Comparison of ENCODE assay signal across 23 mouse cellular contexts in the genomic region with DNA sequence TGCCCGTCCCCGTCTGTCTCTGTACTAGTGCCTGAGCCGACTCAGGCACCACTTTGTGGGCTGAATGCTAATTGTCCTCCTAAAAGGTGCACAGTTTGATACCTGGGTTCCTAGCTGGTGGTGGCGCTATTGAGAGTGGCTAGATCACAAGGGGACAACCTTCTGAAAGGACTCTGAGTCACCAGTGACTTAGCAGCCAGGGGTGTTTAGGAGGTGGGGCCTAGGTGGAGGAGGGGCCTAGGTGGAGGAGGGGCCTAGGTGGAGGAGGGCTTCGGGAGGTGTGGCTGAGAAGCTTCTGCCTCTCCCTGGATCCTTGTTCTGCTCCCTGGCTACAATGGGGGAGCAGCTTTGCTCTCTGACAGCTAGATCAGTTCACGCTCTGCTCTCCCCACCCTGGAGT. TPM values are rescaled to one million over a fixed set of nuclear protein-coding genes. Genes with fewer than 3 reads are reported as not detected.
A peak's percentile ranks its signal among the peaks of the same experiment; 100 is the strongest.
DNase-seq lines count a peak whose midpoint lies in the region; ATAC-seq and TF ChIP-seq lines count a peak whose summit lies in the region.
"Had no signal": no experiment of that assay in that cellular context is flagged by ENCODE, and none has a peak within 500 bp of the region (broad histone marks: within the 10 kb centered on the region; RNA-seq: fewer than 3 reads in every experiment).

No protein-coding gene starts in this region.

- TF ChIP-seq POLR2A in CH12.LX (IDR thresholded peaks at IDR 0.05; ENCODE audit: low read depth, low read length) = no peak

- H3K9me3 ChIP-seq in CH12.LX (replicated peaks; ENCODE audit: low read length) = peaks cover 4% of the 10 kb centered on the region
- no peaks in the 10 kb centered on the region for H3K9me3 ChIP-seq in ES-E14 (ENCODE audit: control insufficient read depth, insufficient read depth, low read depth, low read length)
- H3K9me3 ChIP-seq: G1E; heart, embryonic 13.5 days; midbrain, embryonic 13.5 days had no signal

- peaks cover 74% of the 10 kb centered on the region for H3K27me3 ChIP-seq in CH12.LX (replicated peaks)
- H3K27me3 ChIP-seq: heart, embryonic 13.5 days; hindbrain, embryonic 12.5 days; midbrain, embryonic 13.5 days had no signal

- TF ChIP-seq RAD21 in CH12.LX (IDR thresholded peaks at IDR 0.05; ENCODE audit: low read depth, low read length) = no peak

- H3K4me2 ChIP-seq in CH12.LX (ENCODE audit: insufficient read depth, low read depth, poor library complexity, severe bottlenecking) = no peak overlapping the region
- H3K4me2 ChIP-seq: heart, embryonic 13.5 days; hindbrain, embryonic 12.5 days; midbrain, embryonic 13.5 days had no signal

- H3K27ac ChIP-seq in CH12.LX (ENCODE audit: insufficient read depth, low read depth) = no peak overlapping the region
- H3K27ac ChIP-seq in ES-E14 (ENCODE audit: insufficient read depth, low read depth, low read length, poor library complexity, severe bottlenecking) = no peak overlapping the region
- H3K27ac ChIP-seq: heart, embryonic 13.5 days; hindbrain, embryonic 12.5 days; midbrain, embryonic 13.5 days had no signal

- H3K4me1 ChIP-seq in CH12.LX (ENCODE audit: control insufficient read depth in 1 of 2, insufficient read depth in 2 of 2) (no peaks in the 10 kb centered on the region), ES-E14 (ENCODE audit: control insufficient read depth in 2 of 2, insufficient read depth in 2 of 2, low read length in 2 of 2, poor library complexity in 1 of 2) (peaks cover 0 to 16% of the 10 kb centered on the region in 2 experiments; a peak in 1 of 4 replicates)
- H3K4me1 ChIP-seq: heart, embryonic 13.5 days; hindbrain, embryonic 12.5 days; midbrain, embryonic 13.5 days had no signal

- dilution Hi-C loops in CH12.LX (cut with MboI; ENCODE audit: extremely low pct_ligation_motif_present, extremely low pct_unique_long_range_greater_than_20kb, low sequenced_read_pairs) = no loop called here

- no peak for TF ChIP-seq EP300 in CH12.LX (IDR thresholded peaks at IDR 0.05; ENCODE audit: low read length)

- ATAC-seq in erythroid progenitor cell, adult 5-6 weeks (replicated peaks; ENCODE audit: low FRiP score, poor library complexity, severe bottlenecking) = peak; percentile 65
- peak; percentile 63 for ATAC-seq in megakaryocyte progenitor cell, adult 5-6 weeks (replicated peaks; ENCODE audit: poor library complexity)
- ATAC-seq: midbrain, embryonic 13.5 days had no signal

- H3K4me3 ChIP-seq in CH12.LX (replicated peaks in 1 of 3; ENCODE audit: low read depth in 2 of 3, low read length in 2 of 3, poor library complexity in 1 of 3) (no peak overlapping the region), ES-E14 (ENCODE audit: insufficient read depth in 1 of 2, low read depth in 1 of 2, low read length in 2 of 2, poor library complexity in 1 of 2, severe bottlenecking in 1 of 2) (peak overlapping the region in 1 of 2 experiments; percentile 7; a peak in 1 of 4 replicates)
- H3K4me3 ChIP-seq: heart, embryonic 13.5 days; hindbrain, embryonic 12.5 days; midbrain, embryonic 13.5 days; myocyte had no signal

- in situ Hi-C loops in CH12.LX (cut with MboI; ENCODE audit: low pct_ligation_motif_present, low pct_unique_long_range_greater_than_20kb, low sequenced_read_pairs) (no loop called here), ES-E14 (cut with MboI; ENCODE audit: low sequenced_read_pairs in 2 of 2, unreplicated experiment in 2 of 2) (no loop called here)

- no peaks in the 10 kb centered on the region for H3K36me3 ChIP-seq in CH12.LX (replicated peaks in 1 of 2; ENCODE audit: control insufficient read depth in 1 of 2, insufficient read depth in 1 of 2, low read length in 1 of 2)
- no peaks in the 10 kb centered on the region for H3K36me3 ChIP-seq in ES-E14 (ENCODE audit: control insufficient read depth, insufficient read depth, low read length, poor library complexity, severe bottlenecking)
- H3K36me3 ChIP-seq: G1E; heart, embryonic 13.5 days; hindbrain, embryonic 12.5 days; midbrain, embryonic 13.5 days had no signal

- TF ChIP-seq CTCF in CH12.LX (conservative IDR thresholded peaks at IDR 0.05 in 1 of 2, IDR thresholded peaks at IDR 0.05 in 1 of 2; ENCODE audit: low read depth in 2 of 2, low read length in 2 of 2) = no peak

- no peak overlapping the region for H3K9ac ChIP-seq in CH12.LX (ENCODE audit: insufficient read depth, low read depth)
- no peak overlapping the region for H3K9ac ChIP-seq in ES-E14 (ENCODE audit: insufficient read depth, low read depth, low read length, poor library complexity, severe bottlenecking)
- H3K9ac ChIP-seq: heart, embryonic 13.5 days; hindbrain, embryonic 12.5 days; midbrain, embryonic 13.5 days had no signal

- DNase-seq in CH12.LX (ENCODE audit: extremely low read depth) (peak; percentile 6), ES-E14 (ENCODE audit: low read depth, low spot score) (peak; percentile 59)
- DNase-seq in urinary bladder, postnatal 14 days (ENCODE audit: low spot score) = no peak
- DNase-seq in kidney, postnatal 25 days = no peak
- DNase-seq in cerebellum, adult 18-20 months = no peak
- DNase-seq: adrenal gland, postnatal 36 days; cerebellum, postnatal 36 days; kidney, adult 11 months; kidney, postnatal 14 days; right cerebral cortex, adult 18-20 months had no signal

- no peaks in the 10 kb centered on the region for H3K79me2 ChIP-seq in CH12.LX (replicated peaks; ENCODE audit: control insufficient read depth, extremely low read depth, insufficient read depth, poor library complexity, severe bottlenecking)

TF ChIP-seq in CH12.LX, 34 proteins besides CTCF, POLR2A, EP300 and RAD21:
- TF ChIP-seq ZKSCAN1 (IDR thresholded peaks at IDR 0.05; ENCODE audit: borderline replicate concordance, low read depth, low read length) (no peak), MAFK (IDR thresholded peaks at IDR 0.05; ENCODE audit: insufficient replicate concordance, low read length) (no peak), MYC (IDR thresholded peaks at IDR 0.05; ENCODE audit: low read depth, low read length) (no peak)

TF ChIP-seq in ES-E14, 5 proteins besides CTCF, POLR2A, EP300 and RAD21:
- TF ChIP-seq ZC3H11A (IDR thresholded peaks at IDR 0.05; ENCODE audit: borderline replicate concordance, low read depth, low read length) (no peak), MAFK (IDR thresholded peaks at IDR 0.05; ENCODE audit: insufficient read depth, low read depth, low read length) (peak; percentile 50; the same call in 1 of the 2 replicates)

RNA-seq across cellular contexts. Expression of a gene that starts 20.1 kb away (rescaled TPM):
- total RNA-seq in CH12.LX (2012; rRNA removed) (not detected in 2 replicates), CH12.LX (2014; rRNA removed) (not detected in 2 replicates), ES-E14 (2012; rRNA removed) (not detected in 2 replicates)
- polyA plus RNA-seq in CH12.LX (2012; ENCODE audit: insufficient read length, low read depth) = not detected in 2 replicates
- total RNA-seq in erythroid progenitor cell, adult 5-6 weeks (2015; ENCODE audit: low replicate concordance) = not detected in 2 replicates
- total RNA-seq in erythroid progenitor cell, adult 5-6 weeks (2017; ENCODE audit: low replicate concordance) = not detected in 2 replicates
- not detected in 2 replicates for total RNA-seq in megakaryocyte progenitor cell, adult 5-6 weeks (2015)
- not detected in 2 replicates for total RNA-seq in megakaryocyte progenitor cell, adult 5-6 weeks (2017)
- total RNA-seq: layer of hippocampus, postnatal 10 days; left cerebral cortex, postnatal 25 days; liver, adult 2 months; neutrophil, adult 5-6 weeks had no signal
- polyA plus RNA-seq: embryonic facial prominence, embryonic 11.5 days; G1E; hindbrain, embryonic 12.5 days; liver, adult 2 months; myocyte; stomach, embryonic 14.5 days had no signal

RNA-seq across cellular contexts. Expression of a gene that starts 52.9 kb away (rescaled TPM):
- total RNA-seq in CH12.LX (2012; rRNA removed) (1.0 and 1.4 TPM in 2 replicates), CH12.LX (2014; rRNA removed) (not detected in 2 replicates), ES-E14 (2012; rRNA removed) (34.4 and 52.5 TPM in 2 replicates)
- not detected in 2 replicates for polyA plus RNA-seq in CH12.LX (2012; ENCODE audit: insufficient read length, low read depth)
- 406 and 410 TPM in 2 replicates for total RNA-seq in erythroid progenitor cell, adult 5-6 weeks (2015; ENCODE audit: low replicate concordance)
- total RNA-seq in erythroid progenitor cell, adult 5-6 weeks (2017; ENCODE audit: low replicate concordance) = 298 and 328 TPM in 2 replicates
- 14.0 and 16.5 TPM in 2 replicates for total RNA-seq in megakaryocyte progenitor cell, adult 5-6 weeks (2015)
- 11.8 and 18.1 TPM in 2 replicates for total RNA-seq in megakaryocyte progenitor cell, adult 5-6 weeks (2017)

Comparison
In these comparisons a context has a peak if more than half of its experiments do, and no peak if none do; other contexts are left out.
1. DNase-seq: peak in CH12.LX (single experiment) and ES-E14 (single experiment); none in urinary bladder, postnatal 14 days (single experiment), kidney, postnatal 25 days (0 of 2) and cerebellum, adult 18-20 months (0 of 2).